Mouse (Mus musculus) midbrain, embryonic 16.5 days (tissue): ENCODE measurements around the gene Otub2. TPM values are rescaled to one million over a fixed set of nuclear protein-coding genes. Genes with fewer than 3 reads are reported as not detected.

Source experiments
- ATAC-seq: fragments of 200-750 bp; cut with Nextera tagmentation; 2 replicates; pipeline ENCODE4 v1.8.0; 2017; ENCODE audit warnings: moderate TSS enrichment
- H3K27ac ChIP-seq: fragments of 300-500 bp; sonication (generic); 2 replicates; pipeline ENCODE4 v1.5.1; 2014; ENCODE audit warnings: mild to moderate bottlenecking, low read length, mixed read lengths
- H3K27me3 ChIP-seq: fragments of 300-500 bp; sonication (generic); 2 replicates; pipeline ENCODE4 v1.6.1; 2014; ENCODE audit warnings: low read depth, low read length, mixed read lengths; ENCODE audit not compliant: control insufficient read depth, insufficient read depth
- H3K36me3 ChIP-seq: fragments of 300-500 bp; sonication (generic); 2 replicates; pipeline ENCODE4 v1.6.1; 2014; ENCODE audit warnings: mild to moderate bottlenecking, low read length, moderate library complexity, mixed read lengths; ENCODE audit not compliant: control insufficient read depth, insufficient read depth
- H3K4me1 ChIP-seq: fragments of 300-500 bp; sonication (generic); 2 replicates; pipeline ENCODE4 v1.6.1; 2014; ENCODE audit warnings: mild to moderate bottlenecking, low read length, mixed read lengths; ENCODE audit not compliant: control insufficient read depth, insufficient read depth
- H3K4me2 ChIP-seq: fragments of 300-500 bp; sonication (generic); 2 replicates; pipeline ENCODE4 v1.6.1; 2014; ENCODE audit warnings: mild to moderate bottlenecking, low read length, mixed read lengths
- H3K4me3 ChIP-seq: fragments of 300-500 bp; sonication (generic); 2 replicates; pipeline ENCODE4 v1.5.1; 2014; ENCODE audit warnings: low read depth, mild to moderate bottlenecking, low read length, moderate library complexity, mixed read lengths
- H3K9ac ChIP-seq: fragments of 300-500 bp; sonication (generic); 2 replicates; pipeline ENCODE4 v1.6.1; 2014; ENCODE audit warnings: low read depth, low read length, mixed read lengths
- H3K9me3 ChIP-seq: fragments of 300-500 bp; sonication (generic); replicated peaks from 2 replicates; pipeline ENCODE4 v1.6.1; 2014; ENCODE audit warnings: mild to moderate bottlenecking, low read length, mixed read lengths; ENCODE audit not compliant: control insufficient read depth, poor library complexity, severe bottlenecking
- WGBS: fragments of 180-500 bp; shearing (Covaris S2); extraction: QIAGEN DNeasy Blood & Tissue Kit; methylation state at CpG from one replicate; pipeline ENCODE4 v1.1.7; 2014; 5-methylcytosine and 5-hydroxymethylcytosine counted together
- polyA plus RNA-seq: library from polyadenylated mRNA; unstranded; fragments of >200 nt; fragmentation: Nextera tagmentation; extraction: Ambion mirVana; gene quantifications from 2 replicates; pipeline ENCODE4 v1.2.1, GENCODE M21; 2015

Otub2 gene
- polyA plus RNA-seq, 1 experiment from 2014 or later: 24.4 TPM

DNA sequence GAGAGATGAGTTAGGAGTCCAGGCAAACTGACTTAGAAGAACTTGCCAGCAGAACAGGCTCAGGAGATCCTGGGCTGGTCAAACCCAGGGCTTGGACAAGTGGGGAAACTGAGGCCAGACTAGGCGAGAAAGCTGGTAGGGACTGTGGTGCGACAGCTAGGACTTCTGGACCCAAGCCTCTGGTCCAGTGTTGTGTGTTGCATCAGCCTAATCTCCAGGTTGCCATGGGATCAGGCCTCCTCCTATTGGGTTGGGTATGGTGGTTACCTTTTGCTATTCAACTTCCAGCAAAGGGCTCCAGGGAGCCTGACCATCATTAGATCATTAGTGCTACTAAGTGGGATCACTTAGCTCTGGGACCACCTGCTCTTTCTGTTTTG lies 856 bp downstream of the Otub2 start:
- Histone ChIP-seq H3K36me3 (no peaks in the 10 kb centered on the region), H3K4me2 (peak overlapping the region; percentile 55), H3K27ac (no peak overlapping the region), H3K4me1 (peaks cover 11% of the 10 kb centered on the region), H3K4me3 (peak overlapping the region; percentile 79), H3K9ac (peak overlapping the region; percentile 94), H3K9me3 (no peaks in the 10 kb centered on the region), H3K27me3 (no peaks in the 10 kb centered on the region)
- ATAC-seq: no peak
- WGBS: 59% methylated on average over 2 of the region's 2 CpGs

- Histone ChIP-seq H3K4me2 (peak overlapping the region; percentile 55), H3K9ac (no peak overlapping the region), H3K4me3 (no peak overlapping the region), H3K4me1 (peaks cover 11% of the 10 kb centered on the region), H3K9me3 (no peaks in the 10 kb centered on the region), H3K27ac (no peak overlapping the region), H3K27me3 (no peaks in the 10 kb centered on the region), H3K36me3 (no peaks in the 10 kb centered on the region)
- WGBS: 82% methylated on average over 4 of the region's 4 CpGs
- no peak for ATAC-seq
Observed at GRCm38 (mm10) chr12:103389982-103390381, 1.5 kb downstream of the Otub2 start.

GRCm38 (mm10) chr12:103391098-103391497 lies 2.6 kb downstream of the Otub2 start:
- H3K27ac ChIP-seq: no peak overlapping the region
- no peak overlapping the region for H3K4me2 ChIP-seq
- 0 out of 2 replicates have a peak overlapping the region, but pooled peaks have one; percentile 11 for H3K9ac ChIP-seq
- no peaks in the 10 kb centered on the region for H3K36me3 ChIP-seq
- H3K27me3 ChIP-seq: no peaks in the 10 kb centered on the region
- no peaks in the 10 kb centered on the region for H3K9me3 ChIP-seq
- H3K4me1 ChIP-seq: peaks cover 11% of the 10 kb centered on the region
- WGBS: 89% methylated on average over 7 of the region's 7 CpGs
- no peak for ATAC-seq
- no peak overlapping the region for H3K4me3 ChIP-seq

GRCm38 (mm10) chr12:103393528-103393927 lies 5.0 kb downstream of the Otub2 start:
- ATAC-seq: no peak
- H3K9me3 ChIP-seq: no peaks in the 10 kb centered on the region
- no peak overlapping the region for H3K9ac ChIP-seq
- no peak overlapping the region for H3K4me2 ChIP-seq
- H3K4me3 ChIP-seq: no peak overlapping the region
- no peak overlapping the region for H3K27ac ChIP-seq
- no peaks in the 10 kb centered on the region for H3K27me3 ChIP-seq
- H3K36me3 ChIP-seq: no peaks in the 10 kb centered on the region
- H3K4me1 ChIP-seq: peaks cover 11% of the 10 kb centered on the region
- WGBS: 44% methylated on average over 6 of the region's 6 CpGs

- ATAC-seq: no peak
- 83% methylated on average over 12 of the region's 12 CpGs for WGBS
- no peaks in the 10 kb centered on the region for H3K4me1 ChIP-seq
Observed at GRCm38 (mm10) chr12:103395486-103396275, 7.2 kb downstream of the Otub2 start.

DNA sequence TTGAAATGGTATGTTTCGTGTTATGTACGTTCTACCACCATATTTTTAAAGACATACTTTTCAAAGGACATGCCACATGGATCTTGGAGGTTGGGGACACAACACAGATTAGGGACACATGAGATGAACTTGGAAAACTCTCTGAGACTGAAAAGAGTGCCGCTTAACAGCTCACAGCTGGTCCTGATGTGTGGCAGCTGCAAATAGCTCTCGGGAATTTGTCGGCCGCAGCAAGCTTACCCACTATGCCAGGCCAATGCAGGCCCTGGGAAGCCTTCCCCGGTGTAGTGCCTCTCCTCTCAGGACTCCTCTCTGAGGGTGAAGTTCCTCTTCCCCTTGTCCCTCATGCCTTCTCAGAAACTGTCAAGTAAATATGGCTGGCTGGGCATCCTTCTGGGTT lies 8.3 kb downstream of the Otub2 start:
- Histone ChIP-seq H3K9me3 (no peaks in the 10 kb centered on the region), H3K36me3 (no peaks in the 10 kb centered on the region), H3K27ac (no peak overlapping the region), H3K27me3 (no peaks in the 10 kb centered on the region), H3K4me2 (no peak overlapping the region), H3K9ac (no peak overlapping the region), H3K4me1 (no peaks in the 10 kb centered on the region), H3K4me3 (no peak overlapping the region)
- 84% methylated on average over 7 of the region's 7 CpGs for WGBS
- no peak for ATAC-seq

More at GRCm38 (mm10) chr12:103395486-103396275, 7.2 kb downstream of the Otub2 start:
- Histone ChIP-seq H3K27me3 (no peaks in the 10 kb centered on the region), H3K36me3 (no peaks in the 10 kb centered on the region), H3K4me3 (no peak overlapping the region), H3K9me3 (no peaks in the 10 kb centered on the region), H3K4me2 (no peak overlapping the region), H3K9ac (no peak overlapping the region), H3K27ac (no peak overlapping the region)

DNA sequence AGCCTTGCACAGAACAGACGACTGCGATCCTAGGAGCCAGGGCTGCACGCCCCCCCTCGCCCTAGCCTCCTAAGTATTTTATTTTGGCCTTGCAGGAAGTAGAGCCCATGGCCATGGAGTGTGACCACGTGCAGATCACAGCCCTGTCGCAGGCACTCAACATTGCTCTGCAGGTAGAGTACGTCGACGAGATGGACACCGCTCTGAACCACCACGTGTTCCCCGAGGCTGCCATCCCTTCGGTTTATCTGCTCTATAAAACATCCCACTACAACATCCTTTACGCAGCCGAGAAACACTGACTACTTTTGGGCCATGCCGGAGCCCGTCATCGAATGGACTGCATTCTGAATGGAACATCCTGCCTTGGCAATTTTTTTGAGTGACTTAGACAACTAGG lies 15.6 kb downstream of the Otub2 start:
- Histone ChIP-seq H3K27me3 (no peaks in the 10 kb centered on the region), H3K9ac (no peak overlapping the region), H3K36me3 (peaks cover 42% of the 10 kb centered on the region), H3K4me1 (no peaks in the 10 kb centered on the region), H3K27ac (no peak overlapping the region), H3K4me2 (no peak overlapping the region), H3K4me3 (no peak overlapping the region), H3K9me3 (no peaks in the 10 kb centered on the region)
- no peak for ATAC-seq
- WGBS: 86% methylated on average over 18 of the region's 18 CpGs

GRCm38 (mm10) chr12:103407720-103408119 lies 19.2 kb downstream of the Otub2 start, which contains the start of gene 9330161L09Rik:
Gene 9330161L09Rik (minus strand): TSS chr12:103407820.
- 96% methylated on average over 4 of the region's 4 CpGs for WGBS
- Histone ChIP-seq H3K36me3 (peaks cover 58% of the 10 kb centered on the region), H3K9me3 (no peaks in the 10 kb centered on the region), H3K4me3 (no peak within 1 kb of the TSS), H3K27ac (no peak within 1 kb of the TSS), H3K4me1 (no peaks in the 10 kb centered on the region), H3K4me2 (no peak within 1 kb of the TSS), H3K27me3 (no peaks in the 10 kb centered on the region), H3K9ac (no peak within 1 kb of the TSS)
- ATAC-seq: no peak

DNA sequence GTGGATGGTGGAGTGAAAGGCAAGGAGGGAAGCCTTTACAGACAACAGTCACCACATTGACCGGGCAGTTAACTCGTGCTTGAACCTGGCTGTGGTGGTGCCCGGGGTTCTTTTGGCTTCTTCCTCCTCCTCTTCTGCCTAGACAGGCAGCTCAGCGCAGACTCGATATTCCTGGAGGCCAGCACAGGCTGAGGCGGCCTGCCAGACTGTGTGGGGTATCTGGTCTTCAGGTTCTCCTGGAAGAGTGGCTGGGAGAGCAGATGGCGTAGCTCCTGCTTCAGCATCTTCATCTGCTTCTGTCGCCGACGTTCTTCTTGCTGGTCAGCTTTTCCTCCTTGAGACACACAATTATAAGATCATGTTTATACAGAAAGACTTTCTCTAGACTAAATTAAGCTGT lies 19.7 kb downstream of the Otub2 start:
- WGBS: 96% methylated on average over 10 of the region's 10 CpGs
- no peaks in the 10 kb centered on the region for H3K4me1 ChIP-seq
- H3K27me3 ChIP-seq: no peaks in the 10 kb centered on the region
- H3K9ac ChIP-seq: no peak overlapping the region
- H3K27ac ChIP-seq: no peak overlapping the region
- H3K4me2 ChIP-seq: no peak overlapping the region
- no peak for ATAC-seq
- peaks cover 57% of the 10 kb centered on the region for H3K36me3 ChIP-seq
- no peaks in the 10 kb centered on the region for H3K9me3 ChIP-seq
- no peak overlapping the region for H3K4me3 ChIP-seq
